Mouse (Mus musculus): ENCODE data around the gene Ankdd1a.

Ankdd1a gene

GRCm38 (mm10) chr9:65542111-65542524 lies 22.1 kb upstream of the Ankdd1a start:
- DNase-seq (ENCODE audit: low read depth, low spot score): no peak

DNA sequence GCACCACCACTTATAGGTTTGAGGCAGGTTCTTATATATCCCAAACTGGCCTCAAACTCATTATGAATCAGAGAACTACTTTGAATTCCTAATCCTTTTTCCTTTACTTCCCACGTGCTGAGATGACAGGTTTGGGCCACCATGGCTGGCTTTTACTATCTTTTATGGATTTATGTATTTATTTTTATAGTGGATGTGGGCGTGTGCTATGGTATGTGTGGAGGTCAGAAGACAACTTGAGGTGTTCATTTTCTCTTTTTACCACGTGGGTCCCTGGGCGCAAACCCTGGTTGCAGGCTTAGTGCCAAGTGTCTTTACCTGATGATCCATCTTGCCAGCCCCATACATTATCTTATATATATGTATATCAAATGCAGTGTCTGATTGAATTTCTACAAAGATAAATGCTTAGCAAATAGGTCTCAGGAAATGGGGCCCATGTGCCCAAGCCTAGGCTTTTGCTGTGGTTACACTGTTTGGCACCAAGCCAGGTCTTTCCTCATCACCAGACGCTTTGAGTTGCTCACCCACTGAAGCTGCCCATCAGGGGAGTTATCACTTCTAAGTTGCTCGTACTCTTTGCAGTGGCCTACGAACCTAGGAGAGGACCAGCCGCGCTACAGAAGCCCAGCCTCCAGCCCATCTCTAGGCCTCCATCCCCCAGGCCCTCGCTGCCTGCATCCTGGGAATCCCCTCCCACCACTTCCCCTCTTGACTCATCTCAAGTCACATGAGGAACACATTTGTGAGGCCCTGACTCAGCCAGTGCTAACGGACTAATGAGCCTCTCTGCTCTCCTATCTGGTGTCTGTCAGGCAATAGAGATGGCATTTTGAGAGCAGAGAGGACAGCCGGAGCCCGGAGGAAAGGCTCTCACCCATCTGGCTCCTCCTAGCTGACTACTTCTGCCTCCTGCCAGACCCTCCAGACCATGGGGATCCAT lies 21.4 kb upstream of the Ankdd1a start:
- no peak for DNase-seq (ENCODE audit: low read depth, low spot score)

DNA sequence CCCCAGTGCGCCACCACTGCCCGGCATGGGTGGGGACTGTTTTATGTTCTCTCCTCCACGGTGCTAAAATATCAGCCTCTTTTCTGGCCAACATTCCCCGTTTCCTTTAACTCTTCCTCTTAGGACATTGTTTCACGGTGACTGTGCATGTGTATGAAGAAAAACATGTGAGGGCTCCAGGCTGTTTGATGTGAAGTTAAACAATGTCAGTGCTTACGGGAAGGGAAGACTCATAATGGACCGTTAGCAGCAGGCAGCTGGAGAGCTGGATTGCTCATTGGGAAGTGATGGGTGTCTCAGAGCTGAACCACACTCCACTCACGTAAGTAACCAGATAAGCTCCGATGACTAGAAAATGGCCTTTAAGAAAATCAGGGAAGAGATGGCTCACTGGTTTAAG lies 19.7 kb upstream of the Ankdd1a start:
- no peak for DNase-seq (ENCODE audit: low read depth, low spot score)

- no peak for DNase-seq (ENCODE audit: low read depth, low spot score)
Measured at GRCm38 (mm10) chr9:65537901-65538630, 18.1 kb upstream of the Ankdd1a start.

DNA sequence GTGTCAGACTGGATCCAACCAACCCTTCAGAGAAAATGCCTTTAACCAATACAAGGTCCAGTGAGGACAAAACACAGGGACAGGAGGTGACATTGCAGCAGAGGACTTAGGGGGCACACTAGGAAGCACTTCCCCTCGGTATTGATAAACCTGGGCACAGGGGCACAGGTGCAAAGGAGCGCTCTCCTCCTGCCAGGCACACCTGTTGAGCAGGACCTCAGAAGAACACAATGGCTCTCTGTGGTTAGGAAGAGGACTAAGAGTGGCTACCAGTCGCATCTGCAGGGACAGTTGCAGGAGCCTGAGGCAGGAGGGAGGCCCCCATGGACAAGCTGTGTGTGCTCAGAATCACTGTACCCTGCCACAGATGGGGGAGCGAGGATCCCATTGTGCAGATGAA lies 16.5 kb upstream of the Ankdd1a start:
- DNase-seq (ENCODE audit: low read depth, low spot score): no peak

- no peak for DNase-seq (ENCODE audit: low read depth, low spot score)
Measured at GRCm38 (mm10) chr9:65535789-65536469, 15.9 kb upstream of the Ankdd1a start.

GRCm38 (mm10) chr9:65535191-65535722 lies 15.3 kb upstream of the Ankdd1a start:
- DNase-seq (ENCODE audit: low read depth, low spot score): no peak

- DNase-seq (ENCODE audit: low read depth, low spot score): no peak
Measured at GRCm38 (mm10) chr9:65534111-65534510, 14.1 kb upstream of the Ankdd1a start.

- no peak for DNase-seq (ENCODE audit: low read depth, low spot score)
Measured at GRCm38 (mm10) chr9:65532986-65533385, 13.0 kb upstream of the Ankdd1a start.

DNA sequence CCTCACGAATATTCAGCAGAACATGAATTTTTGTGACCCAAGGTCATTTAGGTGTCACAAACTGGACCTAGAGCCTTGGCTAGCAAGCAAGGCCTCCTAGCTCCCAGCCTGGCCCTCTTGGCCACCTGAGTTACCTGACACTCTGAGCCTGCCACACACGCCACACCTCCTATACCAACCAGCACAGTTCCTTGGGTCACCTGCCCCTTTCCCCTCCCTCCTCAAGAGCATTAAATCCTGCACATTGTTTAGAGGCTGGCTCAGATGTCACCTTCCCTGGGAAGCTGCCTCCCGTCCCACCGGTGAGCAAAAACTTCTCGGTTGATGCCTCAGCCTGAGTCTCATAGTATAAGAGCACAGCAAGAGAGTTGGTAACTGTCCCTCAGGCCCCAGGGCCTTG lies 11.3 kb upstream of the Ankdd1a start:
- DNase-seq (ENCODE audit: low read depth, low spot score): no peak

GRCm38 (mm10) chr9:65529659-65530058 lies 9.7 kb upstream of the Ankdd1a start:
- DNase-seq (ENCODE audit: low read depth, low spot score): no peak

DNA sequence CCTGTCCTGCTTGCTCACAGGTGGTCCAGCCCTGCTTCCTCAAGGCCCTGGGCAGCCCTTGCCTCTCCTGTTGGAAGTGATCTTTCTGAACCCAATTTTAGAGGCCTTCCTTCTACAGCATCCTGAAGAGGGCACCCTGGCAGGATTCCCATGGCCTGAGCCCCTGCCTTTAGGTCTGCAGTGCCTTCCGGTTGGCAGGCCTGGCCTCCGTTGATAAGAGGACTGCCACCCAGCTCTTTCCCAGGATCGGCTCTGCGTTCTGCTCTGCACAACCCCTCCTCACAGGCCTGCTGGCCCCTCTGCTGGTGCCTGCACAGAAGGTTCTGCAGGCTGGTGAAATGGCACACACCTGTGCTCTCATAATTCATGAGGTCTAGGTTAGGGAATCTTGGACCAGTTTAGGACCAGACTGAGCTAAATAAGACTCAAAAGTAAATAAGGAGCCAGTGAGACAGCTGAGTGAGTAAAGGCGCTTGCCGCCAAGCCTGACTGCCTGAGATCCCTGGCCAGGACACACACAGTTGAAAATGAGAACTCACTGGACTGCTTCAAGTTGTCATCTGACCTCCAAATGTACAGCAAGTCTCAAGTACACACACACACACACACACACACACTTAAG lies 8.5 kb upstream of the Ankdd1a start:
- no peak for DNase-seq (ENCODE audit: low read depth, low spot score)

GRCm38 (mm10) chr9:65525445-65526195 lies 5.6 kb upstream of the Ankdd1a start:
- DNase-seq (ENCODE audit: low read depth, low spot score): no peak

DNA sequence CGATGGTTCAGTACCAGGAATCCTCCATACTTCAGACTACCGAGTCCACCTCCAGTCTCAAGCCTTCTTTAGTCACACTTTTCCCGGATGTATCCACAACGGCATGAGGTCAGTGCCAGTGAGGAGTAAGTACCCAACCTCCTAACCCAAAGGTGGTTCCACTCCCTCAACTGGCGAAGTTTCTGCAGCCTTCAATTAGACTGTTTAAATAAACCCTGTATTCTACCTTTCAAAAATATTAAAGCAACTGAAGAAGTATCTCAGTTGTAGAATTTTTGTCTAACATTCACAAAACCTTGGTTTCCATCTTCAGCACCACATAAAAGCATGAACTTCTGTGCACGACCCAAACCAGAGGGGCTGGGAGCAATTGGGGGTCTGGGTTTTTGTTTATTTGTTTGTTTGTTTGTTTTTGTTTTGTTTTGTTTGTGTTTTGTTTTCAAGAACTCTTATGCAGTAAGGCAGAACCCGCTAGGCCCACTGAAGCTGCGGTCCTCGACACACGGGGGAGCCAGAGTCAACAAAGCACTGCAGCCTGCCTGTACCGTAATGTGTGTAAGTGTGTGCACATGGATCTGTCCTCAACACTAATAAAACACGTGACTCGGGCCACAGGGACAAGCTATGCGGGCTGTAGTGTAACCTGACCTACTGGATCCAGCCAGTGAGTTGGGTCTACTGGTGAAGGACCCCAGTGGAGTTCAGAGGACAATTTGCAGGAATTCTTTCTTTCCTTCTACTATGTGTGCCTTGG lies 3.8 kb upstream of the Ankdd1a start:
- DNase-seq (ENCODE audit: low read depth, low spot score): peak; percentile 61

- no peak for DNase-seq (ENCODE audit: low read depth, low spot score)
Measured at GRCm38 (mm10) chr9:65520505-65520876, 498 bp upstream of the Ankdd1a start.

GRCm38 (mm10) chr9:65514851-65515261 lies 5.1 kb downstream of the Ankdd1a start:
- no peak for DNase-seq (ENCODE audit: low read depth, low spot score)

DNA sequence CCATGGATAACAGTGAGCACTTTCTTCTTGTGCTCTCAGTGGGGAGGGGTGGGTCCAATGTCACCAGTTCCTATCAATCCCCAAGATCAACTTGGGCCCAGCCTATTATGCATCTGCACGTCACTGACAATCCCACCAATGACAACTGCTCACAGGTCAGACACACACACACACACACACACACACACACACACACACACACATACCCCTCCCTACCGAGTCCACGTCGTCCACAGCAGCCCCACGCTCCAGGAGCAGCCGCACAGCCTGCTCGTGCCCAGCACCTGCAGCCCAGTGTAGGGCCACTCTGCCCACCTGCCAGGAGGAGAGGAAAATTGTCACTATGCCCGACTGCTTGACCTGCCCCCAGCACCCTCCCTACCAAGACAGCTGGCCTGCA lies 5.6 kb downstream of the Ankdd1a start:
- DNase-seq (ENCODE audit: low read depth, low spot score): no peak

- no peak for DNase-seq (ENCODE audit: low read depth, low spot score)
Measured at GRCm38 (mm10) chr9:65512520-65512919, 7.5 kb downstream of the Ankdd1a start.

DNA sequence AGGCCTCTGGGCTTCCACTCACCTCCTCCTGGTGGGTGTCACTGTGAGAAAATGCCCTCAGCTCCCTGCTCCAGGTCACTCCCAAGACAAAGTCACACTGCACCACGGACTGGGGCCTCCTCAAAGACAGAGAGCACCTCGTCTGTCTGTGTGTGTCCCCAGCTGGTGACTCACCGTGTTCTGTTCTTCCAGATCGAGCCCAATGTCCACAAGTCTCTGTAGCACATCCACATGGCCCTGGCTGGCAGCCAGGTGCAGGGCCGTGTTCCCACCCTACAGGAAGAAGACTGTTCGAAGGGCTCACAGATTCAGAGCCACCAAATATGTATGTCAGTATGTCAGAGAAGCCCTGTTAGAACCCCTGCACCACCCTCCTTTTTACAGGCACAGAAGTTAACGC lies 11.5 kb downstream of the Ankdd1a start:
- no peak for DNase-seq (ENCODE audit: low read depth, low spot score)

Measured in WW6 (cell line).